Mouse (Mus musculus): ENCODE data around the gene Rps5. TPM values are rescaled to one million over a fixed set of nuclear protein-coding genes. Genes with fewer than 3 reads are reported as not detected.
A peak's percentile ranks its signal among the peaks of the same experiment; 100 is the strongest.

The Rps5 gene
- polyA plus RNA-seq, 1 experiment from 2014 or later: 473 TPM

GRCm38 (mm10) chr7:12965678-12966091 is 43.6 kb downstream of the Rps5 start, which contains the start of gene Zfp324:
Zfp324 (plus strand) TSS chr7:12965838.
- no peaks in the 10 kb centered on the region for H3K9me3 ChIP-seq (replicated peaks; ENCODE audit: control insufficient read depth, low read length)
- H3K4me1 ChIP-seq (ENCODE audit: control insufficient read depth, low read depth, low read length): peaks cover 23% of the 10 kb centered on the region
- H3K27ac ChIP-seq (ENCODE audit: low read length): peak within 1 kb of the TSS; percentile 85
- peak within 1 kb of the TSS; percentile 97 for H3K4me2 ChIP-seq (ENCODE audit: low read depth, low read length)
- H3K9ac ChIP-seq (ENCODE audit: low read depth, low read length): peak within 1 kb of the TSS; percentile 79
- H3K36me3 ChIP-seq (ENCODE audit: control insufficient read depth, insufficient read depth): peaks cover 6% of the 10 kb centered on the region
- no peaks in the 10 kb centered on the region for H3K27me3 ChIP-seq (ENCODE audit: control insufficient read depth, insufficient read depth, low read depth, low read length)
- WGBS (ENCODE audit: insufficient replicate concordance): under 1% methylated on average over 23 of the region's 23 CpGs
- H3K4me3 ChIP-seq (ENCODE audit: low read depth, low read length): peak within 1 kb of the TSS; percentile 80
- ATAC-seq (ENCODE audit: low read depth): peak; percentile 93

DNA sequence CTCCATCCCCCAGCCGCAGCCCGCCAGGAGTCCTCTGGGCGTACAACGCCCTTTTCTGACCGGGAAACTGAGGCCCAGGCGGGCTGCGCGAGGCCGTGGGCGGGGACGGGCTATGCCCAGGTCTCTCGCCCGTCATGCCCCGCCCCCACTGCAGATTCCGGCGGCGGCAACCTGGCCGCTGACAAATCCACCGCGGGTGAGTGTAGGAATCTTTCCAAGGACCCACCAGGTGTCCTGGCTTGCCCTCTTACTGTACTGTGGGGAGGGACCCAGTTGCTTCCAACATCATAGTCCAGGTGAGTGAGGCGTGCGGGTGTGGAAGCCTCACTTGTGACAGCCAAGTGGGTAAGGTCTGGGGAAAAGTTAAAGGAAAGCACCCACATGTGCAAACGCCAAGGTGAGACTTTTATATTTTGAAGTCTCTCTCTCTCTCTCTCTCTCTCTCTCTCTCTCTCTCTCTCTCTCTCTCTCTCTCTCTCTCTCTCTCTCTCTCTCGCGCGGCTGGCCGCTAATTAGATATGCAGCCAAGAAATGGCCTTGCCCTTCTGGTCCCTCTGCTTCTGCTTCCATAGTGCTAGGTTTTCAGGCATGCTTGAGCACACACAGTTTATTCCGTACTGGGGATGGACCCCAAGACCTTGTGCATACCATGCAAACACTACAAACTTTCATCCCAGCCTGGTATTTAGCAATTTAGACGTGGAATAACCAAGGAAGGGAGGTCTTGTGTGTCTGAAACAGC is 44.2 kb downstream of the Rps5 start:
- Histone ChIP-seq H3K36me3 (ENCODE audit: control insufficient read depth, insufficient read depth) (peaks cover 11% of the 10 kb centered on the region), H3K9me3 (replicated peaks; ENCODE audit: control insufficient read depth, low read length) (no peaks in the 10 kb centered on the region), H3K27ac (ENCODE audit: low read length) (peak overlapping the region; percentile 85), H3K27me3 (ENCODE audit: control insufficient read depth, insufficient read depth, low read depth, low read length) (no peaks in the 10 kb centered on the region), H3K4me1 (ENCODE audit: control insufficient read depth, low read depth, low read length) (peaks cover 23% of the 10 kb centered on the region), H3K4me3 (ENCODE audit: low read depth, low read length) (peak overlapping the region; percentile 80), H3K9ac (ENCODE audit: low read depth, low read length) (peak overlapping the region; percentile 79), H3K4me2 (ENCODE audit: low read depth, low read length) (peak overlapping the region; percentile 97)
- ATAC-seq (ENCODE audit: low read depth): peak; percentile 83
- under 1% methylated on average over 29 of the region's 29 CpGs for WGBS (ENCODE audit: insufficient replicate concordance)

GRCm38 (mm10) chr7:12970906-12971305 is 48.8 kb downstream of the Rps5 start:
- no peak overlapping the region for H3K4me2 ChIP-seq (ENCODE audit: low read depth, low read length)
- no peaks in the 10 kb centered on the region for H3K27me3 ChIP-seq (ENCODE audit: control insufficient read depth, insufficient read depth, low read depth, low read length)
- H3K4me3 ChIP-seq (ENCODE audit: low read depth, low read length): no peak overlapping the region
- peaks cover 12% of the 10 kb centered on the region for H3K4me1 ChIP-seq (ENCODE audit: control insufficient read depth, low read depth, low read length)
- no peak for ATAC-seq (ENCODE audit: low read depth)
- no peak overlapping the region for H3K9ac ChIP-seq (ENCODE audit: low read depth, low read length)
- 84% methylated on average over 25 of the region's 25 CpGs for WGBS (ENCODE audit: insufficient replicate concordance)
- H3K27ac ChIP-seq (ENCODE audit: low read length): no peak overlapping the region
- H3K9me3 ChIP-seq (replicated peaks; ENCODE audit: control insufficient read depth, low read length): no peaks in the 10 kb centered on the region
- peaks cover 14% of the 10 kb centered on the region for H3K36me3 ChIP-seq (ENCODE audit: control insufficient read depth, insufficient read depth)

Other genes starting within 250 kb of the Rps5 start
- gene Vmn2r55, start 237.3 kb upstream of the Rps5 start, polyA plus RNA-seq (2015; fragmentation: Nextera tagmentation; extraction: Ambion mirVana): not detected in 2 replicates
- not detected in 2 replicates for gene Vmn2r56, start 187.3 kb upstream of the Rps5 start, polyA plus RNA-seq (2015; fragmentation: Nextera tagmentation; extraction: Ambion mirVana)
- 0.40 and 0.58 TPM in 2 replicates for gene Zscan18, start 118.7 kb upstream of the Rps5 start, polyA plus RNA-seq (2015; fragmentation: Nextera tagmentation; extraction: Ambion mirVana)
- gene Zfp329, start 103.4 kb upstream of the Rps5 start, polyA plus RNA-seq (2015; fragmentation: Nextera tagmentation; extraction: Ambion mirVana): 1.7 and 2.3 TPM in 2 replicates
- 12.0 and 12.7 TPM in 2 replicates for gene Zfp110, start 87.5 kb upstream of the Rps5 start, polyA plus RNA-seq (2015; fragmentation: Nextera tagmentation; extraction: Ambion mirVana)
- 0.54 and 0.55 TPM in 2 replicates for gene Zfp128, start 41.1 kb upstream of the Rps5 start, polyA plus RNA-seq (2015; fragmentation: Nextera tagmentation; extraction: Ambion mirVana)
- 3.3 and 3.9 TPM in 2 replicates for gene Zscan22, start 24.5 kb upstream of the Rps5 start, polyA plus RNA-seq (2015; fragmentation: Nextera tagmentation; extraction: Ambion mirVana)
- 0.07 and 0.09 TPM in 2 replicates for gene Rnf225, start 5.1 kb downstream of the Rps5 start, polyA plus RNA-seq (2015; fragmentation: Nextera tagmentation; extraction: Ambion mirVana)
- gene Zfp324, start 43.5 kb downstream of the Rps5 start, polyA plus RNA-seq (2015; fragmentation: Nextera tagmentation; extraction: Ambion mirVana): 2.4 and 2.6 TPM in 2 replicates
- gene Zfp446, start 55.6 kb downstream of the Rps5 start, polyA plus RNA-seq (2015; fragmentation: Nextera tagmentation; extraction: Ambion mirVana): 2.9 TPM in 2 replicates
- 23.6 and 26.5 TPM in 2 replicates for gene Slc27a5, start 75.9 kb downstream of the Rps5 start, polyA plus RNA-seq (2015; fragmentation: Nextera tagmentation; extraction: Ambion mirVana)
- gene Trim28, start 76.8 kb downstream of the Rps5 start, polyA plus RNA-seq (2015; fragmentation: Nextera tagmentation; extraction: Ambion mirVana): 50.0 and 57.9 TPM in 2 replicates
- 10.0 and 11.4 TPM in 2 replicates for gene Zbtb45, start 87.7 kb downstream of the Rps5 start, polyA plus RNA-seq (2015; fragmentation: Nextera tagmentation; extraction: Ambion mirVana)
- 119 and 122 TPM in 2 replicates for gene Chmp2a, start 112.5 kb downstream of the Rps5 start, polyA plus RNA-seq (2015; fragmentation: Nextera tagmentation; extraction: Ambion mirVana)
- gene Ube2m, start 116.0 kb downstream of the Rps5 start, polyA plus RNA-seq (2015; fragmentation: Nextera tagmentation; extraction: Ambion mirVana): 10.6 and 14.3 TPM in 2 replicates
- gene Mzf1, start 132.5 kb downstream of the Rps5 start, polyA plus RNA-seq (2015; fragmentation: Nextera tagmentation; extraction: Ambion mirVana): 0.44 and 0.50 TPM in 2 replicates
- not detected in 2 replicates for gene Vmn1r85, start 172.9 kb downstream of the Rps5 start, polyA plus RNA-seq (2015; fragmentation: Nextera tagmentation; extraction: Ambion mirVana)
- not detected in 2 replicates for gene Vmn1r86, start 197.6 kb downstream of the Rps5 start, polyA plus RNA-seq (2015; fragmentation: Nextera tagmentation; extraction: Ambion mirVana)
- gene Vmn1r87, start 217.9 kb downstream of the Rps5 start, polyA plus RNA-seq (2015; fragmentation: Nextera tagmentation; extraction: Ambion mirVana): not detected in 2 replicates
- gene Vmn1r88, start 237.3 kb downstream of the Rps5 start, polyA plus RNA-seq (2015; fragmentation: Nextera tagmentation; extraction: Ambion mirVana): not detected in 2 replicates

Measured in liver, embryonic 16.5 days (tissue).